Mouse (Mus musculus): ENCODE results near the gene Adcy6.

- TF ChIP-seq CTCF (IDR thresholded peaks at IDR 0.05; ENCODE audit: borderline replicate concordance, extremely low read depth, insufficient read depth, insufficient read length), result no peak
- TF ChIP-seq POLR2A (IDR thresholded peaks at IDR 0.05; ENCODE audit: borderline replicate concordance, extremely low read depth, insufficient read depth, insufficient read length, poor library complexity, severe bottlenecking), result no peak
These were observed 68.8 kb downstream of the Adcy6 start for GRCm38 (mm10) chr15:98541064-98541463.
